ENCODE assay signal across 8 mouse cellular contexts in the genomic region with DNA sequence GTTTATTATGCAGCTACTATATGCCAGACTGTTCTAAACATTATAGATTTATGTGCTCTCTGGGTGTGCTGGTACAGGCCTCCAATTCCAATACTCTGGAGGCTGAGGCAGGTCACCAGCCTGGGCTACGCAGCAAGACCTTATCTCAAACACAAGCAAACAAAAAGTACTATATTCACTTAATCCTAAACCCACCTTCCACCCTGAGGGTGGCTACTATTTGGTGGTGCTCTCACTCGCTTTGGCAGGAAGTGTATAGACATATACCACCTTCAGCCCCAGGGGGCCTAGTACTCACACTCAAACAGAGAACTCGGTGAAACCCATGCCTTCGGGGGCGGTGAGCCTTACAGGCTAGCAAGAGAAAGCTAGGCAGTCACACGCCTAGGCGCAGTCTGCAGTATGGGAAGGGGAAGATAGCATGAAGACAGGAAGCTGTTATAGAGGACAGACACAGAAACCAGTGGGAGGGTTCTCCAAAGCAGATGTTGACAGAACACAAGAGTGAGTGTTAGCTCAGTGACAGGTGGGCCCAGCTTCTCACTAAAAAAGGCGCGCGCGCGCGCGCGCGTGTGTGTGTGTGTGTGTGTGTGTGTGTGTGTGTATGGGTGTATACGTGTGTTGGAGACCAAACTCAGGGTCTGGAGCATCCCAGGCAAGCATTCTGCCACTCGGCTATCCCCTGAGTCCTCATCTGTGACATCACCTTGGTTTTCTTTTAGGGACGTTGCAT. TPM values are rescaled to one million over a fixed set of nuclear protein-coding genes. Genes with fewer than 3 reads are reported as not detected.
DNase-seq lines count a peak whose midpoint lies in the region; ATAC-seq and TF ChIP-seq lines count a peak whose summit lies in the region.

A gene (minus strand): TSS at position 346 of the 733 bp plus-strand sequence.

- no peaks in the 10 kb centered on the region for H3K36me3 ChIP-seq in kidney, adult 2 months (ENCODE audit: control insufficient read depth, insufficient read depth, low read length)
- H3K36me3 ChIP-seq in hindbrain, embryonic 12.5 days: no peaks in the 10 kb centered on the region
- H3K36me3 ChIP-seq in limb, embryonic 15.5 days: no peaks in the 10 kb centered on the region
- no peaks in the 10 kb centered on the region for H3K36me3 ChIP-seq in neural tube, embryonic 14.5 days (ENCODE audit: control insufficient read depth, insufficient read depth, low read length)

- H3K27me3 ChIP-seq in kidney, adult 2 months (replicated peaks; ENCODE audit: control insufficient read depth, insufficient read depth, low read length): 0 out of 2 replicates have a peak, but pooled peaks cover 2% of the 10 kb centered on the region
- H3K27me3 ChIP-seq in hindbrain, embryonic 12.5 days: peaks cover 17% of the 10 kb centered on the region
- peaks cover 18% of the 10 kb centered on the region for H3K27me3 ChIP-seq in limb, embryonic 15.5 days
- H3K27me3 ChIP-seq in neural tube, embryonic 14.5 days (ENCODE audit: control insufficient read depth, insufficient read depth, low read length): no peaks in the 10 kb centered on the region

- H3K27ac ChIP-seq in kidney, adult 2 months (ENCODE audit: insufficient read depth, low read depth, low read length): no peak within 1 kb of the TSS
- H3K27ac ChIP-seq in bone marrow macrophage, adult 2 months (ENCODE audit: insufficient read depth, low read depth, low read length): peak within 1 kb of the TSS; percentile 13; the same call in 1 of the 2 replicates
- no peak within 1 kb of the TSS for H3K27ac ChIP-seq in hindbrain, embryonic 12.5 days
- no peak within 1 kb of the TSS for H3K27ac ChIP-seq in limb, embryonic 15.5 days
- no peak within 1 kb of the TSS for H3K27ac ChIP-seq in neural tube, embryonic 14.5 days (ENCODE audit: low read depth, low read length)

- 84% methylated on average over 19 of the region's 19 CpGs for WGBS in kidney, adult 2 months
- WGBS in hindbrain, embryonic 12.5 days: 91% methylated on average over 19 of the region's 19 CpGs
- WGBS in limb, embryonic 15.5 days: 89% methylated on average over 19 of the region's 19 CpGs
- 91% methylated on average over 19 of the region's 19 CpGs for WGBS in neural tube, embryonic 14.5 days

- no peak for TF ChIP-seq POLR2A in kidney, adult 2 months (IDR thresholded peaks at IDR 0.05; ENCODE audit: low read depth, low read length)
- no peak for TF ChIP-seq POLR2A in bone marrow macrophage, adult 2 months (IDR thresholded peaks at IDR 0.05; ENCODE audit: borderline replicate concordance, low read depth, low read length)

- no peak within 1 kb of the TSS; the same call in 1 of the 2 replicates for H3K9ac ChIP-seq in hindbrain, embryonic 12.5 days
- H3K9ac ChIP-seq in limb, embryonic 15.5 days: no peak within 1 kb of the TSS
- H3K9ac ChIP-seq in neural tube, embryonic 14.5 days (replicated peaks; ENCODE audit: low read depth, low read length): no peak within 1 kb of the TSS

- no peak within 1 kb of the TSS for H3K4me3 ChIP-seq in kidney, adult 2 months (ENCODE audit: insufficient read depth, low read depth, low read length)
- H3K4me3 ChIP-seq in bone marrow macrophage, adult 2 months (ENCODE audit: insufficient read depth, low read length): no peak within 1 kb of the TSS
- H3K4me3 ChIP-seq in hindbrain, embryonic 12.5 days: no peak within 1 kb of the TSS
- no peak within 1 kb of the TSS for H3K4me3 ChIP-seq in limb, embryonic 15.5 days
- H3K4me3 ChIP-seq in neural tube, embryonic 14.5 days (ENCODE audit: low read depth, low read length): no peak within 1 kb of the TSS

- ATAC-seq in hindbrain, embryonic 12.5 days (ENCODE audit: low FRiP score): no peak
- ATAC-seq in limb, embryonic 15.5 days (ENCODE audit: insufficient number of reproducible peaks, low FRiP score, low TSS enrichment, low read depth): no peak
- ATAC-seq in neural tube, embryonic 14.5 days (ENCODE audit: low read depth): no peak

- no peaks in the 10 kb centered on the region for H3K9me3 ChIP-seq in hindbrain, embryonic 12.5 days (replicated peaks)
- no peaks in the 10 kb centered on the region for H3K9me3 ChIP-seq in limb, embryonic 15.5 days
- no peaks in the 10 kb centered on the region for H3K9me3 ChIP-seq in neural tube, embryonic 14.5 days (ENCODE audit: control insufficient read depth, low read length)

- no peaks in the 10 kb centered on the region for H3K4me1 ChIP-seq in kidney, adult 2 months (ENCODE audit: control insufficient read depth, insufficient read depth, low read length)
- peaks cover 18% of the 10 kb centered on the region for H3K4me1 ChIP-seq in bone marrow macrophage, adult 2 months (ENCODE audit: control insufficient read depth, insufficient read depth, low read length)
- peaks cover 24% of the 10 kb centered on the region for H3K4me1 ChIP-seq in hindbrain, embryonic 12.5 days
- H3K4me1 ChIP-seq in limb, embryonic 15.5 days: peaks cover 18% of the 10 kb centered on the region
- H3K4me1 ChIP-seq in neural tube, embryonic 14.5 days (ENCODE audit: control insufficient read depth, insufficient read depth, low read length): peaks cover 12% of the 10 kb centered on the region; the same call in 1 of the 2 replicates

- no peak within 1 kb of the TSS for H3K4me2 ChIP-seq in hindbrain, embryonic 12.5 days (replicated peaks)
- H3K4me2 ChIP-seq in limb, embryonic 15.5 days: no peak within 1 kb of the TSS
- no peak within 1 kb of the TSS for H3K4me2 ChIP-seq in neural tube, embryonic 14.5 days (ENCODE audit: low read depth, low read length)

- no peak for TF ChIP-seq CTCF in kidney, adult 2 months (conservative IDR thresholded peaks at IDR 0.05; ENCODE audit: insufficient read depth, insufficient read length, low read depth, low read length)
- no peak for TF ChIP-seq CTCF in bone marrow macrophage, adult 2 months (IDR thresholded peaks at IDR 0.05; ENCODE audit: low read depth, low read length)

- DNase-seq in kidney, adult 2 months: no peak
- no peak for DNase-seq in kidney, adult 9 months
- no peak for DNase-seq in right cerebral cortex, postnatal 14 days
- DNase-seq in urinary bladder, postnatal 36 days (ENCODE audit: low spot score in 2 of 2): no peak

RNA-seq across cellular contexts. Expression of the gene that starts here (rescaled TPM):
- polyA plus RNA-seq in kidney, adult 2 months (2012; rRNA removed): 22.7 and 71.6 TPM in 2 replicates
- polyA plus RNA-seq in bone marrow macrophage, adult 2 months (2012; ENCODE audit: insufficient read depth, insufficient read length, missing spikeins): 622 and 668 TPM in 2 replicates
- polyA plus RNA-seq in hindbrain, embryonic 12.5 days (2016; fragmentation: Nextera tagmentation; extraction: Ambion mirVana): 53.6 and 56.9 TPM in 2 replicates
- 44.5 and 46.5 TPM in 2 replicates for polyA plus RNA-seq in limb, embryonic 15.5 days (2015; fragmentation: Nextera tagmentation; extraction: Ambion mirVana)
- polyA plus RNA-seq in neural tube, embryonic 14.5 days (2014; fragmentation: Nextera tagmentation; extraction: Ambion mirVana): 98.8 and 104 TPM in 2 replicates
